ENCODE assay signal across 7 mouse cellular contexts in the genomic region with DNA sequence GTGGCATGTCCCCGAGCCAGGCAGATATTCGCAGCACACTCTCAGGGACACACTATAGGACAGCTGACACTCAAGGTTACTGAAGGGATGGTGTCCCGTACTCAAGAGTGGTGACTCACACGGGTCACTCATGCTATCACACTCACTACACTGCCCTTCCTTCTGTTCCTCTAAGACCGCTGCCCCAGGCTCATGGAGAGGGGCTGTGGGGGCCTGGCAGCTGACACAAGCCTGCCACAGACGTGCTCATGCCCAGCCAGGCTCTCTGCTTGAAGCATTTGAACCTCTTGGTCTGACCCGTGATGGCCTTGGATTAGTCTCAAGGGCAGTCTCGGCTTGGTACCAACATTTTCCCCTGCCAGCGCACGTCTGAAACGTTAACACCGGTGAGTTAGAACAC. TPM values are rescaled to one million over a fixed set of nuclear protein-coding genes. Genes with fewer than 3 reads are reported as not detected.
DNase-seq lines count a peak whose midpoint lies in the region; ATAC-seq and TF ChIP-seq lines count a peak whose summit lies in the region.

No protein-coding gene starts in this region.

- H3K27ac ChIP-seq in embryonic facial prominence, embryonic 11.5 days (replicated peaks; ENCODE audit: low read depth, low read length), result no peak overlapping the region
- H3K27ac ChIP-seq in intestine, postnatal 0 days (ENCODE audit: low read depth, low read length), result peak overlapping the region; percentile 93
- peak overlapping the region; percentile 97 for H3K27ac ChIP-seq in small intestine, adult 2 months (ENCODE audit: insufficient read depth, low read depth, low read length)

- WGBS in embryonic facial prominence, embryonic 11.5 days, result 69% methylated on average over 12 of the region's 12 CpGs
- WGBS in intestine, postnatal 0 days, result 37% methylated on average over 12 of the region's 12 CpGs
- 36% methylated on average over 12 of the region's 12 CpGs for WGBS in small intestine, adult 2 months

- no peaks in the 10 kb centered on the region for H3K27me3 ChIP-seq in embryonic facial prominence, embryonic 11.5 days (ENCODE audit: control insufficient read depth, insufficient read depth, low read length)
- no peaks in the 10 kb centered on the region for H3K27me3 ChIP-seq in intestine, postnatal 0 days (replicated peaks; ENCODE audit: control insufficient read depth, insufficient read depth, low read length)
- H3K27me3 ChIP-seq in small intestine, adult 2 months (ENCODE audit: control insufficient read depth, insufficient read depth, low read length), result no peaks in the 10 kb centered on the region

- no peaks in the 10 kb centered on the region for H3K36me3 ChIP-seq in embryonic facial prominence, embryonic 11.5 days (replicated peaks; ENCODE audit: control insufficient read depth, insufficient read depth, low read depth, low read length)
- no peaks in the 10 kb centered on the region for H3K36me3 ChIP-seq in intestine, postnatal 0 days (ENCODE audit: control insufficient read depth, insufficient read depth)
- peaks cover 1% of the 10 kb centered on the region; the same call in 1 of the 2 replicates for H3K36me3 ChIP-seq in small intestine, adult 2 months (ENCODE audit: control insufficient read depth, insufficient read depth, low read length)

- DNase-seq in lung, adult 18-20 months, result peak; percentile 37 to 58
- no peak for DNase-seq in lung, postnatal 36 days
- no peak for DNase-seq in embryonic facial prominence, embryonic 11.5 days (ENCODE audit: low spot score)
- no peak for DNase-seq in c-Kit-positive CD71-positive TER-119-positive erythroid progenitor cells, embryonic 14.5 days (ENCODE audit: low spot score)
- no peak for DNase-seq in urinary bladder, postnatal 36 days (ENCODE audit: low spot score in 2 of 2)

- no peak overlapping the region for H3K4me2 ChIP-seq in embryonic facial prominence, embryonic 11.5 days (ENCODE audit: low read depth, low read length)
- H3K4me2 ChIP-seq in intestine, postnatal 0 days (replicated peaks; ENCODE audit: low read depth), result peak overlapping the region; percentile 56

- H3K9me3 ChIP-seq in embryonic facial prominence, embryonic 11.5 days (replicated peaks; ENCODE audit: control insufficient read depth, low read length), result no peaks in the 10 kb centered on the region
- no peaks in the 10 kb centered on the region for H3K9me3 ChIP-seq in intestine, postnatal 0 days (ENCODE audit: control insufficient read depth)

- H3K9ac ChIP-seq in embryonic facial prominence, embryonic 11.5 days (replicated peaks; ENCODE audit: low read length), result 0 out of 2 replicates have a peak overlapping the region, but pooled peaks have one; percentile 25
- peak overlapping the region; percentile 31; the same call in 1 of the 2 replicates for H3K9ac ChIP-seq in intestine, postnatal 0 days (ENCODE audit: low read depth, low read length)

- no peak for TF ChIP-seq POLR2A in small intestine, adult 2 months (IDR thresholded peaks at IDR 0.05; ENCODE audit: low read depth, low read length)

- no peak for TF ChIP-seq CTCF in intestine, postnatal 0 days (IDR thresholded peaks at IDR 0.05; ENCODE audit: low read depth)
- no peak for TF ChIP-seq CTCF in small intestine, adult 2 months (IDR thresholded peaks at IDR 0.05; ENCODE audit: extremely low read depth, insufficient read length, insufficient replicate concordance, low read depth, low read length)

- H3K4me3 ChIP-seq in embryonic facial prominence, embryonic 11.5 days (ENCODE audit: low read depth, low read length), result no peak overlapping the region
- no peak overlapping the region for H3K4me3 ChIP-seq in intestine, postnatal 0 days (ENCODE audit: low read depth, low read length)
- H3K4me3 ChIP-seq in small intestine, adult 2 months (ENCODE audit: low read depth, low read length), result no peak overlapping the region

- no peak for ATAC-seq in embryonic facial prominence, embryonic 11.5 days (replicated peaks; ENCODE audit: insufficient number of reproducible peaks, low FRiP score, low TSS enrichment, low read depth)
- ATAC-seq in intestine, postnatal 0 days, result peak; percentile 4; the same call in 1 of the 2 replicates

- H3K4me1 ChIP-seq in embryonic facial prominence, embryonic 11.5 days (ENCODE audit: control insufficient read depth, insufficient read depth, low read length), result peaks cover 22% of the 10 kb centered on the region
- H3K4me1 ChIP-seq in intestine, postnatal 0 days (replicated peaks; ENCODE audit: control insufficient read depth, insufficient read depth, low read length), result peaks cover 33% of the 10 kb centered on the region
- H3K4me1 ChIP-seq in small intestine, adult 2 months (ENCODE audit: control insufficient read depth, insufficient read depth, insufficient read length, low read length), result peaks cover 55% of the 10 kb centered on the region

RNA-seq across cellular contexts. Expression of a gene that starts 10.7 kb away (rescaled TPM):
- polyA plus RNA-seq in embryonic facial prominence, embryonic 11.5 days (2014; fragmentation: Nextera tagmentation; extraction: Ambion mirVana), result 16.8 and 17.9 TPM in 2 replicates
- polyA plus RNA-seq in intestine, postnatal 0 days (2015; fragmentation: Nextera tagmentation; extraction: Ambion mirVana), result 11.8 and 14.6 TPM in 2 replicates
- 5.1 and 15.0 TPM in 2 replicates for polyA plus RNA-seq in small intestine, adult 2 months (2012; rRNA removed)

Comparison
In these comparisons a context has a peak if more than half of its experiments do, and no peak if none do; other contexts are left out.
1. DNase-seq: peak in lung, adult 18-20 months (2 of 2); none in lung, postnatal 36 days (single experiment), embryonic facial prominence, embryonic 11.5 days (single experiment), c-Kit-positive CD71-positive TER-119-positive erythroid progenitor cells, embryonic 14.5 days (single experiment) and urinary bladder, postnatal 36 days (0 of 2).